Mouse (Mus musculus) MEL (cell line): ENCODE measurements around the gene Bbs9. TPM values are rescaled to one million over a fixed set of nuclear protein-coding genes. Genes with fewer than 3 reads are reported as not detected.
A peak's percentile ranks its signal among the peaks of the same experiment; 100 is the strongest.

Experiments
- DNase-seq: peaks from one replicate; pipeline ENCODE4 v3.0.0; 2011; ENCODE audit warnings: low read depth, low spot score
- H3K27ac ChIP-seq: 2 replicates; pipeline ENCODE4 v1.5.1; 2012; ENCODE audit warnings: low read depth, mild to moderate bottlenecking, control low read depth, low read length, moderate library complexity; ENCODE audit not compliant: control insufficient read depth
- H3K27me3 ChIP-seq, 2 experiments: fragments of 150-350 bp in 1 of 2; sonication (generic) in 1 of 2; 2 replicates each; pipeline ENCODE4 v1.6.1; 2012; ENCODE audit warnings: low read length in 2 of 2, mild to moderate bottlenecking in 2 of 2, improper control_type of control experiment in 1 of 2, moderate library complexity in 1 of 2; ENCODE audit not compliant: insufficient read depth in 2 of 2, control insufficient read depth in 1 of 2
- H3K36me3 ChIP-seq, 2 experiments: 2 replicates each; pipeline ENCODE4 v1.6.1; 2012 to 2014; ENCODE audit warnings: low read length in 2 of 2, improper control_type of control experiment in 1 of 2, inconsistent platforms in 1 of 2, mild to moderate bottlenecking in 1 of 2; ENCODE audit not compliant: insufficient read depth in 2 of 2, control insufficient read depth in 1 of 2
- H3K4me1 ChIP-seq, 2 experiments: fragments of 150-350 bp in 1 of 2; sonication (generic) in 1 of 2; 2 replicates each; pipeline ENCODE4 v1.6.1; 2012; ENCODE audit warnings: low read length in 2 of 2, improper control_type of control experiment in 1 of 2, mild to moderate bottlenecking in 1 of 2; ENCODE audit not compliant: insufficient read depth in 2 of 2, control insufficient read depth in 1 of 2
- H3K4me3 ChIP-seq, 2 experiments: fragments of 150-350 bp in 1 of 2; sonication (generic) in 1 of 2; 2 replicates each; pipeline ENCODE4 v1.5.1; 2012; ENCODE audit warnings: low read depth in 2 of 2, low read length in 2 of 2, mild to moderate bottlenecking in 2 of 2, moderate library complexity in 2 of 2, control low read depth in 1 of 2, improper control_type of control experiment in 1 of 2; ENCODE audit not compliant: control insufficient read depth in 1 of 2, insufficient read depth in 1 of 2
- H3K79me2 ChIP-seq: 2 replicates; pipeline ENCODE4 v1.6.1; 2012; ENCODE audit warnings: mild to moderate bottlenecking, low read length, moderate library complexity; ENCODE audit not compliant: control insufficient read depth, poor library complexity, insufficient read depth
- H3K9ac ChIP-seq: 2 replicates; pipeline ENCODE4 v1.6.1; 2012; ENCODE audit warnings: low read depth, mild to moderate bottlenecking, control low read depth, low read length, moderate library complexity; ENCODE audit not compliant: control insufficient read depth, poor library complexity, severe bottlenecking
- H3K9me3 ChIP-seq: fragments of 150-350 bp; sonication (generic); replicated peaks from 2 replicates; pipeline ENCODE4 v1.6.1; 2012; ENCODE audit warnings: mild to moderate bottlenecking, low read length, improper control_type of control experiment, moderate library complexity; ENCODE audit not compliant: insufficient read depth
- BHLHE40 ChIP-seq: IDR thresholded peaks from 2 replicates; pipeline ENCODE4 v1.6.1; 2012; ENCODE audit warnings: low read depth, mild to moderate bottlenecking, inconsistent platforms, low read length, improper control_type of control experiment, borderline replicate concordance
- CHD1 ChIP-seq: IDR thresholded peaks from 2 replicates; pipeline ENCODE4 v1.6.1; 2012; ENCODE audit warnings: low read depth, mild to moderate bottlenecking, inconsistent platforms, low read length, improper control_type of control experiment
- CTCF ChIP-seq, 3 experiments: IDR thresholded peaks in 2 of 3; conservative IDR thresholded peaks in 1 of 3; 2 replicates each; pipeline ENCODE4 v1.5.1; 2011 to 2012; ENCODE audit warnings: low read length in 3 of 3, low read depth in 2 of 3, mild to moderate bottlenecking in 2 of 3, improper control_type of control experiment in 1 of 3, inconsistent platforms in 1 of 3, mixed read lengths in 1 of 3, moderate library complexity in 1 of 3; ENCODE audit not compliant: control insufficient read depth in 1 of 3, insufficient read depth in 1 of 3, poor library complexity in 1 of 3, severe bottlenecking in 1 of 3
- E2F4 ChIP-seq: IDR thresholded peaks from 2 replicates; pipeline ENCODE4 v1.6.1; 2011; ENCODE audit warnings: low read depth, low read length, improper control_type of control experiment, borderline replicate concordance
- EP300 ChIP-seq, 2 experiments: IDR thresholded peaks; 2 replicates each; pipeline ENCODE4 v1.6.1; 2011; ENCODE audit warnings: improper control_type of control experiment in 2 of 2, low read length in 2 of 2, low read depth in 1 of 2, mild to moderate bottlenecking in 1 of 2
- ETS1 ChIP-seq: IDR thresholded peaks from 2 replicates; pipeline ENCODE4 v1.6.1; 2012; ENCODE audit warnings: low read depth, mild to moderate bottlenecking, inconsistent platforms, low read length, improper control_type of control experiment, moderate library complexity
- GABPA ChIP-seq: IDR thresholded peaks from 2 replicates; pipeline ENCODE4 v1.6.1; 2012; ENCODE audit warnings: low read depth, mild to moderate bottlenecking, inconsistent platforms, low read length, improper control_type of control experiment, moderate library complexity
- HCFC1 ChIP-seq: IDR thresholded peaks from 2 replicates; pipeline ENCODE4 v1.6.1; 2012; ENCODE audit warnings: low read depth, mild to moderate bottlenecking, inconsistent platforms, low read length, improper control_type of control experiment, moderate library complexity
- MAZ ChIP-seq: IDR thresholded peaks from 2 replicates; pipeline ENCODE4 v1.6.1; 2012; ENCODE audit warnings: low read depth, mild to moderate bottlenecking, inconsistent platforms, low read length, improper control_type of control experiment
- MXI1 ChIP-seq: IDR thresholded peaks from 2 replicates; pipeline ENCODE4 v1.6.1; 2011; ENCODE audit warnings: mild to moderate bottlenecking, low read depth, low read length, improper control_type of control experiment
- MYB ChIP-seq: IDR thresholded peaks from 2 replicates; pipeline ENCODE4 v1.6.1; 2011; ENCODE audit warnings: mild to moderate bottlenecking, low read depth, low read length, improper control_type of control experiment
- NRF1 ChIP-seq: IDR thresholded peaks from 2 replicates; pipeline ENCODE4 v1.6.1; 2014; ENCODE audit warnings: low read depth, mild to moderate bottlenecking, inconsistent platforms, low read length, improper control_type of control experiment, moderate library complexity; ENCODE audit not compliant: poor library complexity, insufficient read depth, severe bottlenecking
- POLR2A ChIP-seq, 2 experiments: IDR thresholded peaks; 2 replicates each; pipeline ENCODE4 v1.6.1; 2011 to 2012; ENCODE audit warnings: low read length in 2 of 2, mild to moderate bottlenecking in 2 of 2, control low read depth in 1 of 2, improper control_type of control experiment in 1 of 2, low read depth in 1 of 2, moderate library complexity in 1 of 2; ENCODE audit not compliant: control insufficient read depth in 1 of 2, insufficient read depth in 1 of 2, poor library complexity in 1 of 2
- POLR2AphosphoS2 ChIP-seq: IDR thresholded peaks from 2 replicates; pipeline ENCODE4 v1.6.1; 2011; ENCODE audit warnings: low read length, improper control_type of control experiment
- SIN3A ChIP-seq: IDR thresholded peaks from 2 replicates; pipeline ENCODE4 v1.6.1; 2012; ENCODE audit warnings: low read length, improper control_type of control experiment, inconsistent platforms
- USF1 ChIP-seq: IDR thresholded peaks from 2 replicates; pipeline ENCODE4 v1.6.1; 2014; ENCODE audit warnings: low read depth, mild to moderate bottlenecking, inconsistent platforms, low read length, improper control_type of control experiment, moderate library complexity
- USF2 ChIP-seq, 2 experiments: IDR thresholded peaks; 2 replicates each; pipeline ENCODE4 v1.6.1; 2011 to 2012; ENCODE audit warnings: improper control_type of control experiment in 2 of 2, low read length in 2 of 2, borderline replicate concordance in 1 of 2, inconsistent platforms in 1 of 2, low read depth in 1 of 2, mild to moderate bottlenecking in 1 of 2; ENCODE audit not compliant: insufficient read depth in 1 of 2
- polyA plus RNA-seq, 2 experiments: library from polyadenylated mRNA; stranded (reverse) in 1 of 2; unstranded in 1 of 2; fragments of >175 nt in 1 of 2; fragments of >200 nt in 1 of 2; gene quantifications; 2 replicates each; pipeline versions ENCODE4 v1.2.1 to v1.2.4; 2012; ENCODE audit warnings: low replicate concordance in 2 of 2, low read depth in 1 of 2; ENCODE audit not compliant: insufficient read length in 2 of 2, insufficient read depth in 1 of 2, missing spikeins in 1 of 2
- total RNA-seq: library from RNA; depleted of rRNA; stranded (reverse); fragments of 300-350 nt; gene quantifications from 2 replicates; pipeline ENCODE4 v1.2.3, GENCODE M21; 2012

The Bbs9 gene
- total and polyA plus RNA-seq, 3 experiments: 18.5 to 19.5 TPM; not detected in 1

- H3K9ac ChIP-seq: no peak overlapping the region
- no peak overlapping the region for H3K27ac ChIP-seq
- no peaks in the 10 kb centered on the region for H3K4me1 ChIP-seq
- TF ChIP-seq NRF1 (no peak), USF1 (no peak), POLR2A (IDR thresholded peaks at IDR 0.05; ENCODE audit: control insufficient read depth in 1 of 2, insufficient read depth in 1 of 2, low read depth in 1 of 2, low read length in 2 of 2, poor library complexity in 1 of 2) (no peak), SIN3A (no peak), MAZ (no peak), MYB (no peak), MXI1 (no peak), ETS1 (no peak), E2F4 (no peak), CTCF (IDR thresholded peaks at IDR 0.05 in 2 of 3, conservative IDR thresholded peaks at IDR 0.05 in 1 of 3; ENCODE audit: control insufficient read depth in 1 of 3, insufficient read depth in 1 of 3, low read depth in 2 of 3, low read length in 3 of 3, poor library complexity in 1 of 3, severe bottlenecking in 1 of 3) (no peak), EP300 (IDR thresholded peaks at IDR 0.05; ENCODE audit: low read depth in 1 of 2, low read length in 2 of 2) (no peak), USF2 (IDR thresholded peaks at IDR 0.05; ENCODE audit: borderline replicate concordance in 1 of 2, insufficient read depth in 1 of 2, low read depth in 1 of 2, low read length in 2 of 2) (no peak), POLR2AphosphoS2 (no peak), CHD1 (no peak), BHLHE40 (no peak), HCFC1 (no peak)
- no peaks in the 10 kb centered on the region for H3K9me3 ChIP-seq
- no peak for DNase-seq
- no peak overlapping the region for H3K4me3 ChIP-seq
- H3K79me2 ChIP-seq: no peaks in the 10 kb centered on the region
- no peaks in the 10 kb centered on the region for H3K36me3 ChIP-seq
- H3K27me3 ChIP-seq: no peaks in the 10 kb centered on the region
Measured at GRCm38 (mm10) chr9:22657216-22657615, 181.7 kb downstream of the Bbs9 start.

DNA sequence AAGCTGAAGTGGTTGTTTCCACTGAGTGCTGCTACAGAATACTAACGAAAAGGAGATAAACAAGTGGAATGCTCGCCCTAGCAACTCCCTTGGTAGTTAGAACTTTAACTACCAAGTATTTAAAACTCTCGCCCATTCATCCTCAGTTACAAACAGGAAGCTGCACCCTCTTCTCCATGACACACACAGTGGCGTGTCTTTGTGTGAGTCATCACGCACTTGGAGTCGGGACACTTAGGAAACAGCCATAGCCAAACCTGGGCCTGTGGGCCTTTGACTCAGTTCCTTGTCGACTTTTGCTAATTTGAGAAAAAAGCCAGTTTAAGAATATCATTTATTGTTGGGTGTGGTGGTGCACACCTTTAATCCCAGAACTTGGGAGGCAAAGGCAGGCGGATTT is 189.6 kb downstream of the Bbs9 start:
- no peaks in the 10 kb centered on the region for H3K36me3 ChIP-seq
- H3K9ac ChIP-seq: no peak overlapping the region
- H3K79me2 ChIP-seq: no peaks in the 10 kb centered on the region
- H3K4me3 ChIP-seq: no peak overlapping the region
- no peaks in the 10 kb centered on the region for H3K4me1 ChIP-seq
- no peaks in the 10 kb centered on the region for H3K27me3 ChIP-seq
- no peaks in the 10 kb centered on the region for H3K9me3 ChIP-seq
- TF ChIP-seq GABPA (no peak), USF1 (no peak)
- peak; percentile 44 for DNase-seq
- H3K27ac ChIP-seq: no peak overlapping the region
